Mouse (Mus musculus): ENCODE results near the gene Gm572.

Gm572 gene

DNA sequence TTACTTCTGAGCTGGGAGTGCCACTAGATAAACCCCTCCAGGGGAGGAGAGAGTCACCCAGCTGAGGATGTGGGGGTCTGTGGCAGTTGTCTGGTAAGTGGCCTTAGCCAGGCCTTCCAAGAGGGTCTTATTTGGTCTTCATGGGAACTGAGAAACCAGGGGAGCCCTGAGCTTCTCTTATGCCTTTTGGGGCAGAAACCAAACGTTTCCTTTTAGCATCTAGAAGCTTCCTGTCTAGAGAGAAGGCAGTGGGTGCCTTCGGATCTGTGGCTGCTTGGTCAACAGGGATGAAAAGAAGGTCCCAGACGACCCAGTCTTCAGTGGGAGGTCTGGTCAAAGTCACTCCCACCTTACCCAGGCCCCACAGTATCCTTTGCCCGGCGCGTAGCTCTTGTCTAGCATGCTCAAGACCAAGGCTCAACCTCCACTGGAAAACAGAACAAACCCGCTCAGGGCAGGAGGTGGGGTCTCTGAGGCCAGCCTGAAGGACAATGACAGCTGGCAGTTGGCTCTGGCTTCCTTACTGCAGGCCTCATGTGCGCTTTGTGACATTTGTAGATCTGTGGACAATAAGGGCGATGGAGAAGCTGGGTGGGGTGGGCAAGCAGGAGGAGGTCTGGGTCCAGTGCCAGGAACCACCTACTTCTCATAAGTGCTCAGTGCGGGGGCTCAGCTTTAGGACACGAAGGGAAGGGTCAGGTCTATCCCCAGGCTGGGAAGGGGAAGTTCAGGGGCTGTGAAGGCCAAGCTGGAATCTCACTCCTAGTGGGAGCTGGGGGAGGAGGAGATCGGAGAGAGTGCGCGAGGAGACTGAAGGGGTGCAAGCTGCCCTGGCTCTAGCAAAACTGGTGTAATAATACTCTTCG is at the start of gene Gm572:
Gm572 (plus strand) TSS at position 27 of the 866 bp plus-strand sequence.
- DNase-seq (ENCODE audit: extremely low read depth, low read depth) = no peak

DNA sequence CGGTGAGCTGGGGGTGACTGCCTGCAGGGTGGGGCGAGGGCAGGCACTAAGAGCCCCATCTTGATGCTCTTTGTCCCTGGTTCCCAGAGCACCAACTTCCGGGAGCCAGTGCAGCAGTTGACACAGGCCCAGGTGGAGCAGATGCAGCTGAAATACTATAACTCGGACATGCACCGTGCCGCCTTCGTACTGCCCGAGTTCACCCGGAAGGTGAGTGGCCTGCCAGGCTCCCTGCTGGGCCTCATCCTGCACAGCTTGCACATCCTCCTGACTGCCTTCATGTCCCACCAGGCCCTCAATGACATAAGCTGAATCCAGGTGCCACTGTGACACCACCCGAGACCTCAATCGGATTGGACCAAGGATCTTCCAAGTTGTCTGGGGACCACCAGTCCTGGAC is 49.1 kb upstream of the Gm572 start:
- DNase-seq (ENCODE audit: extremely low read depth, low read depth) = no peak

DNA sequence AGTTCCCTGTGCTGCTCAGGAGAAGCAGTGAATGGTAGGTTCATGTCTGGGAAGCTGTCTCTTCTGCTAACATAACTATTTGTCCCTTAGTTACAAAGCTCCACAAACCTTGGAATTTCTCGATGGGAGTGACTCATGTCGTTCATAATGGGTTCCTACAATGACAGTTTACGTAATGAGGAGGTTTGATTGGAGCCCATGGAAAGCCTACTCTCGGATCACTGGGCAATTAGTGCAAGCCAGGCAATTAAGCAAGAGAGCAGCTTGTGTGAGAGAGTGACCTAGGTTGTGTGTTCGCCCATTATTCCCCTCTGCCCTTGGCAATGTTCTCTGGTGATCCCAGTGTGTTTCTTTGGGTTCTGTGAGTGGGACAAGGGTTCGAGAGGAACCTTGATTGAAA is 47.2 kb upstream of the Gm572 start:
- DNase-seq (ENCODE audit: extremely low read depth, low read depth) = no peak

DNA sequence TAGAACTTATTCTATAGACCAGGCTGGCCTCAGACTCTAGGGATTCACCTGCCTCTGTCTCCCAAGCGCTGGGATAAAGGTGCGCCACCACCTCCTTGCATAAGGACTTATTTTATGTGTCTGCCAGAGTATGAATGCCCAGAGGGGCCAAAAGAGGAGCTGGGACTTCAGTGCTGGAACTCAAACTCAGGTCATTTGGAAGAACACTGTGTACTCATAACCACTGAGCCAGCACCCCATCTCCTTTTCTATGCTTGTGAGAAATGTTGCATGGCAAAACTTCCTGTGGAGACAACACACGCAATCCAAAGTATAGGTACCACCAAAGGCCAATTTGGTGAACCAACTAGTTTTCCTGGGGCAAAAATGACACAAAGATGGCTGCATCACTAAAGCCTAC is 46.4 kb upstream of the Gm572 start:
- DNase-seq (ENCODE audit: extremely low read depth, low read depth) = no peak

DNA sequence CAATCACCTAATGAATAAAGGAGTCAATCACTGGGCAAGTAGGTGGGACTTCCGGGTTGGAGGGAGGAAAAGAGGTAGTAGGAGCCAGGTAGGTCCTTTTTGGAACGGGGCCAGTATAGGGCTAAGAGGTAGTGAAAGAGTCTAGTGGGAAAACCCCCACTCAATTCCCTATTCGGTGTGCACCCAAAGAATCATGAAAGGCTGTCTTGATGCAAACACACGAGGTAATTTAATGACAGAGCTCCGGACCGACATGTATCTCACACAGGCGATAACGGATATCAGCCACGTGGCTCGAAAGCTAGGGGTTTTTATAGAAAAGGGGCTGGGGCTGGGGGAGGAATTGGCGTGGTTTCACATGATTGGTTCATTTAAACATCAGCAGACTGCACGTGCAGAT is 44.3 kb upstream of the Gm572 start:
- no peak for DNase-seq (ENCODE audit: extremely low read depth, low read depth)

DNA sequence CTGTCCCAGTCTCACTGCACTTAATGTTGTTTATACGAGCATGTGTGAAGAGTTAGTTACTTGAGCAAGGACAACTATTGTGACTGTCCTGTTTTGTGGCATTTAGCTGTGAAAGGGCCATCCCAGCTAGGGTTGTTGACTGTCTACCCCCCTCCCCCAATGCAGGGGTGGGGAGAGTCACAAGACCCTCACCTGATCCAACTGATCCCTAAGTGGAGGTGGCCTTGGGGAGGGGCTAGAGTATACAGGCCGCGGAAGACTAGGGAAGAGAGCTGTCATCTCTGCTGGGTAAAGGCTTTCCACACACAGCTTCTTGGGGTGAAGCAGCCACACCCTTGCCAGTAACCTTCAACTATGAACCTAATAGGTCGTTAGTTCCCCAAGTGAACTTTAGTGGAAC is 42.8 kb upstream of the Gm572 start:
- no peak for DNase-seq (ENCODE audit: extremely low read depth, low read depth)

DNA sequence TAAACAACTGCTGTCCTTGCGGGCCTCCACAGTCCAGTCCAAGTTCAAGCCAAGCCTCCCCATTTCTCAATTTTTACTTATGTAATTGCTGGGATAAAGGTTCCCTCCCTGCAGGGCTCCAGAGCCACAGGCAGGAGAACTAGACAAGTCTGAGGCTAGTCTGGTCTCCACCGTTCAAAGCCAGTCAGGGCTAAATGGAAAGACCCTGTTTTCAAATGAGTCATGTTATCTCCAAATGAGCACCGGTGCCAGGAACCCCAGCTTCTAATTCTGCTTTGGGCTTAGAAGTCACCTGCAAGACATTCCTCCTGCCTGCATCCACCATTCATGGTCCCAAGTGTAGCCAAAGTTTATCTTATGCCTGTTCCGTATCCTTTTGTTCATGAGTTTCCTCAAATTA is 41.2 kb upstream of the Gm572 start:
- no peak for DNase-seq (ENCODE audit: extremely low read depth, low read depth)

DNA sequence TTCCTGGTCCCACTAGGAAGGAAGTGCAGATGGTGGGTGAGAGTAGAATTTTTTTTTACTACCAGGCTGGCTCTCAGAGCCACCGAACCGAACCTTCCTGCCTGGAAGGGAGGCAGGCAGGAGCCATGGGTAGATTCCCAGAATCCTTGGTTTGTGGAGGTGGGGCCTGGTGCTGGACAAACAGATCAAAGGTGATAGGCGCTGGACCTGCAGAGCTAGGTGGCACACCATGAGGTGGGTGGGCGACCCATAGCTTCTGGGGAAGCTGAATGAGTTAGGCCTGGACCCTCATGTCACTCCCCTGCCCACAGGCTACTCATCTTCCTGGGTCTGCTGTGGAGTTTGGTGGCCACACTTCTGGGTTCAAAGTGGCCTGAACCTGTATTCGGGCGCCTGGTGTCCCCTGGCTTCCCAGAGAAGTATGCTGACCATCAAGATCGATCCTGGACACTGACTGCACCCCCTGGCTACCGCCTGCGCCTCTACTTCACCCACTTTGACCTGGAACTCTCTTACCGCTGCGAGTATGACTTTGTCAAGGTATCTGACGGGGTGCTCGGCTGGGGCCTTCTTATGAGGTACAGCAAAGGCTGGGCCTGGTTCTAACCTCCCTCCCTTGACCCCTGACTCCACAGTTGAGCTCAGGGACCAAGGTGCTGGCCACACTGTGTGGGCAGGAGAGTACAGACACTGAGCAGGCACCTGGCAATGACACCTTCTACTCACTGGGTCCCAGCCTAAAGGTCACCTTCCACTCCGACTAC is 40.6 kb upstream of the Gm572 start, which contains the start of gene Masp2:
Masp2 (plus strand) TSS at position 198 of the 764 bp plus-strand sequence.
- no peak for DNase-seq (ENCODE audit: extremely low read depth, low read depth)

DNA sequence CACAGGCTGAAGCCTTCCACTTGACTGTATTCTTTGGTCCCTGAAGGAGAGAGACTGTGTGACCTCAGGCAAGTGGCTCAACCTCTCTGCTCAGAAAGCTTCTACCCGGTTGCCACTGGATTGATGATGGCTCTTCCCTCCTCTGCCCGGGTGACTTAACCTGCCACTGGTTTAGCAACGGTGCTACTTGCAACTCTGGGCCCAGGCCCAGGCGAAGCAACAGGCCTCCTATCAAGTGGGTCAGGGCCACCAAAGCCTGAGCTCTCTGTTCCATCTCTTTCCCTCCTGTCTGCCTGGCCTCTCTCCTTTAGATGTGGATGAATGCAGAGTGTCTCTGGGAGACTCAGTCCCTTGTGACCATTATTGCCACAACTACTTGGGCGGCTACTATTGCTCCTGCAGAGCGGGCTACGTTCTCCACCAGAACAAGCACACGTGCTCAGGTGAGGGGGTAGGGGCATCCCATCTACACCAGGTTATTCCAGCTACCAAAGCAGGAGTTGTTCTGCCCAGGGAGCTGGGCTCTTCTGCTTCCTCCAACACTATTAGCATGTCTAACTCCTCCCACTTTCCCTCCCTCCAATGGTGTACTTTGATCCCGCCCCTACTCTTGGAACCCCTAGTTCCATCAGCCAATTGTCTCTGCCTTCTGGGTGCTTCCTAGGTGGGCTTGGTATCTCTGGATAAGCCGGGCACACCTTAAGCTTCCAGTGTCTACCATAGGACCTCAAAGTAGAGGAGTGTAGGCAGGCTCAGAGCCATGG is 39.6 kb upstream of the Gm572 start:
- DNase-seq (ENCODE audit: extremely low read depth, low read depth) = no peak

DNA sequence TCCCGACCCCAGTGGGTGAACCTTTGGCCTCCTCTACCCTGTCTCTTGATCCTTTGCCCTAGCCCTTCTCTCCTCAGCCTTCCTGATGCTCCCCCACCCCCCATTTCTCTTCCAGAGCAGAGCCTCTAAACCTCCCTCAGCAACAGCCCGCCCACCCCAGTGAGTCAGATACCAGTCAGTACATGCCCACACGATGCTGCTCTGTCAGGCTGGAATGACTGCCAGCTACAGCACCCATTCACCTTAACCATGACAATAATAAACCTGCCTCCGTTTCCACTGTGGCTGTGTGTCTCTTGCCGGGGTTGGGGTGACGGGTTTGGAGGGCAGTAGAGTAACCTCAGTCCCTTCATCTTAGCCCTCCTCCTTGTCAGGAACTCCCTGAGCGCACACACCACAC is 39.0 kb upstream of the Gm572 start:
- DNase-seq (ENCODE audit: extremely low read depth, low read depth) = no peak

DNA sequence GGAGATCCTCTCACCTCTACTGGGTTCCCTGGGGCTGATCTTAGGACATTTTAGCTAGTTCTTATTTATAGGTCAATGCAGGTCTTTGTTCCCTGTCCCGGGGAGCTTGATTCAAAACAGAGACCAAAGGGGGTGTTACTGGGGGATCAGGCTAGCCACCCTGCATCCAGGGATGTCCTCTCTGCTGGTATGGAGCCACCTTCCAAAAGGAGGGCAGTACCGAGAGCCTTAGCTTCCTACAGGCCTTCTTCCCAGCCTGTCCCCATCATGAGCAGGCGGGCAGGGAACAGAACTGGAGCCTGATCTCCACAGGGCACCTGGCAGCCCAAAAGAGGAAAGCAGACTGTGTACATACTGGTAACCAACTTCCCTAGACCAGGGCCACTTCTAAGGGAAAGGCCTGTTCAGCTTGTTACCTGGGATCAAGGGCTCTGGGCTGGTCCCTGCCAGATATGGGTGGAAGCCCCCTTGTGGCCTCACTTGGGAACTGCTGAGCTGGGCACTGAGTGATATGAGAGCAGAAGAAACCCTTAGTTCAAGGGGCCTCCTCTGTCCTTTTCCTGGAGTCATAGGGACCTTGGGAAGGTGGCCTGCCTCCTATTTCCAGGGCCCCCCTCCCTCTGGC is 38.5 kb upstream of the Gm572 start:
- DNase-seq (ENCODE audit: extremely low read depth, low read depth) = no peak

DNA sequence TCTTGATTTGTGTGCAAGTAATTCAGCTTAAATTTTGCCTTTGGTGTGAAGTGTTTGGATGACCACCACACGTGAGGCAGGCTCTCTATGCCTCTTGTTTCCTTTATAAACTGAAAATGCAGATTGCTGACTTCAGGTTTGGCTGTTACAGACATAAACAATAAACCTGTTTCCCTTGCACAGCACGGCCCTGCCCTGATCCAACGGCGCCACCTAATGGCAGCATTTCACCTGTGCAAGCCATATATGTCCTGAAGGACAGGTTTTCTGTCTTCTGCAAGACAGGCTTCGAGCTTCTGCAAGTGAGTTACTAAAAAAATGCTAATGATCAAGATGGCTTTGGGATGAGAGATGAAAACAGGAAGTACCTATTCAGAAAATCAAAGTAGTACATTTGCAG is 35.4 kb upstream of the Gm572 start:
- peak; percentile 44 for DNase-seq (ENCODE audit: extremely low read depth, low read depth)

DNA sequence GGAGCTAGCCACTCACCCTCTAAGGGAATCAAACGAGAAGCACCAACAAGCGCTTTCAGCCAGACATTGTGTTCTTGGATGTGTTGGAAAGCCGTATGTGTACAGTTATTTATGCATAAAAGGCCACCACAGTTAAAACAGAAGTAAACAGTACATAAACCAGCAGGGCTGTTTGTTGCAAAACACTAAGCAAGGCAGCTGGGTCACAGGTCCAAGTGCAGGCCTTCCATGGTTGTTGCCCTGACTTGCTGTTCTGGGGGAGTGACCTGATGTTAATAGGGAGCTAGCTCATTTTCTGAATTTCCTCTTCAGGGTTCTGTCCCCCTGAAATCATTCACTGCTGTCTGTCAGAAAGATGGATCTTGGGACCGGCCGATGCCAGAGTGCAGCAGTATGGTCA is 33.3 kb upstream of the Gm572 start:
- DNase-seq (ENCODE audit: extremely low read depth, low read depth) = no peak

DNA sequence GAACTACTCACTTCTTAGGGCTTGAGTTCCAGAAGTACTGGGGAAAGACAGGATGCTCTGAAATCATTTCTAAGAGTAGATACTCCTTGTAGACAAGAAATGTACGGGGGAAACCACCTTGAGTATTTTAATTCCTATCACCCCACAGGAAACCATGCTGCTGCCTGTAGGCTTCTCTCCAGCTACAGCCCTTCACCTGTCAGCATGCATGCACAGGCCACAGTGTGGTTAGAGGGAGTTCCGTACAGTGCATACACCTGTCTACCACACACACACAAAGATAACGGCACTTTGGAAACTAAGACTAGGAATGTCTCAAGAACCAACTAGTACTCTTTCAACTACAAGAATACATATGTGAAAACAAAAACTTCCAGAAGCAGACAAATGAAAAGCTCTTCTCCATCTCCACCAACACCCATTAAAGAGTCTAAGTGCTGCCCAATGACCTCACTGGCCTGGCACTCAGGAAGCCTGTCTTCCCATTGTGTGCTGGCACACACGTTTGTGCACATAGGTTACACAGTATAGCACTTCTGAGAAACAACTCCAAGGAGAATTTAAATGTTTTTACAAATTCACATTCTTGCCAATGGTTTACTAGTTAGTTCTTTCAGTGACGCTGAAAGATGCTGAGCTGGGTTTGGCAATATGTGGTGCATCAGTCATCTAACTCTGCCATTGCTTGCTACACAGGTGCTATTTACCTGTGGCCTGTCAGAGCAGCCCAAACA is 32.3 kb upstream of the Gm572 start:
- no peak for DNase-seq (ENCODE audit: extremely low read depth, low read depth)

DNA sequence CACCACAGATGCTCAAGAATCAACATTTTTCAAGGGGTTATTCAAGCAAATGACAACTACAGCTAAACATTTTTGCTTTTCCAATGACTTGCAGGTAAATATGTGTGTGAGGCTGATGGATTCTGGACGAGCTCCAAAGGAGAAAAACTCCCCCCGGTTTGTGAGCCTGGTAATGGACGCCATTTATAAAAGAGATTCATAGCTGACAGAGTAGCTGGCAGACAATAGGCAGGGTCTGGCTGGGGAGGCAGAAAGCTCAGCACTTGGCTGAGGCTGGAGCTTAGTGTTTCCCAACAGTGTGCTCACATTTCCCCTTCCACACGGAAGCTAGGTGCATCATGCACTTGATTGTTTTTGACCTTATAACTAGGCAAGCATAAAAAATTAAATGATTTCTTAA is 30.6 kb upstream of the Gm572 start:
- DNase-seq (ENCODE audit: extremely low read depth, low read depth) = no peak

DNA sequence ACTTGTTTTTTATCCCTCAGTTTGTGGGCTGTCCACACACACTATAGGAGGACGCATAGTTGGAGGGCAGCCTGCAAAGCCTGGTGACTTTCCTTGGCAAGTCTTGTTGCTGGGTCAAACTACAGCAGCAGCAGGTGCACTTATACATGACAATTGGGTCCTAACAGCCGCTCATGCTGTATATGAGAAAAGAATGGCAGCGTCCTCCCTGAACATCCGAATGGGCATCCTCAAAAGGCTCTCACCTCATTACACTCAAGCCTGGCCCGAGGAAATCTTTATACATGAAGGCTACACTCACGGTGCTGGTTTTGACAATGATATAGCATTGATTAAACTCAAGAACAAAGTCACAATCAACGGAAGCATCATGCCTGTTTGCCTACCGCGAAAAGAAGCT is 29.4 kb upstream of the Gm572 start:
- DNase-seq (ENCODE audit: extremely low read depth, low read depth) = no peak

DNA sequence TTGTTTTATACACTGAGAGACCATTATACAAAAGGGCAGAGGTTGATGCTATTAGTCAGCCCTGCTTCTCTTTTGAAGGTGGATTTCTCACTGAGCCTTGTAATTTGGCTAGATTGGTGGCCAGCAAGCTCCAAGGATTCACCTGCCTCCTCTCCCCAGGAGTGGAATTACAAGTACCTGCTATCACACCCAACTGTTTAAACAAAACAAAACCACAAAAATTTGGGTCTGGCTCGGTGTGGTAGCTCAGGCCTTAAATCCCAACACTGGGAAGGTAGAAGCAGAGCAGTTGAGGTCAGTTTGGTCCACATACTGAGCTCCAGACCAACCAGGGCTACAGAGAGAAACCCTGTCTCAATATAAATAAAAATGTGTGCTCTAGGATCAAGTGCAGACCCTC is 23.3 kb upstream of the Gm572 start:
- DNase-seq (ENCODE audit: extremely low read depth, low read depth) = no peak

DNA sequence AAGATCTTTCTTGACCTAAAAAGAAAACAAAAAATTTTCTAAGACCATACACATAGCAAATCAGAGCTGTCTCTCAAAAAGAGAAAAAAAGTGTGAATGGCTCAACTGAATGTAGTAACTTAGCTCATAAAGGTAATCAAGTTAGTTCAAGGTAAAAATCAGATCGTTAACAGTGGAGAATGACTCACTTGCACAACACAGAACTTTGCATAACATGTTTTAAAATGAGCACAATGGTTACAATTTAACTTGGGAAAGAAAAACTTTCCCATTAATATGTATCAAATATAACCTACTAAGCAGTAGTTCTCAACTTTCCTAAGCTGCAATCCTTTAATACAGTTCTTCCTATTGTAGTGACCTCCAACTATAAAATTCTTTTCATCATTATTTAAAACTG is 22.4 kb upstream of the Gm572 start:
- DNase-seq (ENCODE audit: extremely low read depth, low read depth) = no peak

DNA sequence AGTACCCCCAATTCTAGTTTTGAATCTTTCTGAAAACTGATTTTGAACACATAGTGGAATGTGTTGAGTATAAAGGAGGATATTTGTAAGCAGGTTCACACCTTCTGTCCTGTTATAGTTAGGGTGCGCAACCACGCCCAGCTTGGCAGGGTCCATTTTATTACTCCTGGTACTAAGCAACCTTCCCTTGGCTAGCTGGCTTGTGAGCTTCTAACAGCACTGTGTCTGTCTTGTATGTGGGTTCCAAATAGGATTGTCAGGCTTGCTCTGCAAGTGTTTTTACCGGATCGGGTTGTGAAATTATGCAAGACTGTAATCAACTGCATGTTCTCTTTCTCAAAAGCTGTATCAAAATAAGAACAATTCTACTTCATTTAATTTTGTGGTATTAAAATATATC is 20.6 kb upstream of the Gm572 start:
- no peak for DNase-seq (ENCODE audit: extremely low read depth, low read depth)

DNA sequence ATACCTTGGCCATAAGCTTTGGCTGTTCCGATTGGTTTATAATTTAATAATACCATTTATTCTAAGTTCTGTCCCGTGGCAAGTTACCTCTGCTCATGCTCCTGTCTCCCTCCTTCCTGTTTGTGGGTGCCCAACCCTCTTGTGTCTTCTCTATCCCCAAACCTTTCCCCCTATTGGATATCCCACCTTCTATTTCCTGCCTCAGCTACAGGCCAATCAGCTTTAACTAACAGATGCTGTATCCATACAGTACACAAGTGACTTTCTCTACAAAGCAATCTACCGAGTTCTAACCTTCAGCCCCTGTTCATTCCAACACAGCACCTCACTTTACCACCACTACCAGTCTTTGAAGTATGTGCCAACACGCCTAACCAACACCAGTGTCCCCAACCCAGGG is 19.5 kb upstream of the Gm572 start:
- no peak for DNase-seq (ENCODE audit: extremely low read depth, low read depth)

DNA sequence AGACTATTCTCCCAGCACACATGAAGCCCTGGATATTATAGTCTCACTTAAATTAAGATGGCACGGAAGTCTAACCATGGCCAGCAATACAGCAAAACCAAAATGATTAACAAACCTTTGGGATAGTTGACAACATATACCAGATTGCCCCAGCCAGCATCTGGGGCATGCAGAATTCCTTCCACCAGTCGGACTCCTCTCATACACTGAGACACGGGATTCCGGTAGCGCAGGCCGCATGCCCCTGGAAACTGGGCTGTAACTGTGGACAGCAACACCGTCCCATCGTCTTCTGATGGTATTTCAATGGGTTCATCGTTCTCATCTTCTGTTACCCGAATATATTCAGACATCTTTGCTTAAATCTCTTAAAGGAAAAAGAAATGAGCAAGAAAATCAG is 18.1 kb upstream of the Gm572 start:
- no peak for DNase-seq (ENCODE audit: extremely low read depth, low read depth)
